8 mouse cellular contexts compared by ENCODE assay signal in the genomic region with DNA sequence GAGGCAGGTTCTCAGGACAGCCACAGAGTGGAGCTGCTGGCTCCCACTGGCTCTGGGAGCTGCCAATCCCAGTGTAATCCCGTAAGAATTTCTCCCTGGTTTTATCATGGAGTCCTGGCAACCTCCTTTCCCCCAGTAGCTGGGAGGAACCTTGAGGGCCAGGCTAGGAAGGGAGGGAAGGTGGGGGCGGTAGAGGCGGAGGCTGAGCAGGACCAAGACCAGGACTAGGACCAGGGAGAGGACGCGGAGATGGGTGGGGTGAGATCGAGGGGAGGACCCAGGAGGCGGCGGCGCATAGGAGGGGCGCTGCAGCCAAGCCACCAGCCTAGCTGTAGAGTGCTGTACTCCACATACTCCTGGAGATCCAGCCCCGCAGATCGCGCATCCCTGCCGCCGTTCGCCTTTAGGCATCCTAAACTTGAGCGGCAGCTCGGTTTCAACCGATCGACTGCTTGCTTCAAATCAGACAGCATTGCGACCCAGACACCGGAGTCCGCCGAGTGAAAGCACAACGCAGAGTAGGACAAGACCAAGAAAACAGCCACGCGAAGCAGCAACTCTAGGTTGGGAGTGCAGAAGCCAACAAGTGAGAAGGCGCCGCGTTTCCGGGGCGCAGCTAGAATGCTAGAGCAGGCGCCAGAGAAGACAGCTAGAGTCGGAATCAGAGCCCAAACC.
DNase-seq lines count a peak whose midpoint lies in the region; ATAC-seq and TF ChIP-seq lines count a peak whose summit lies in the region.
"Not testable (repeated sequence)": the region's sequence is repeated elsewhere in the genome, so short reads cannot be mapped to it uniquely, and the experiment has no call there.

No protein-coding gene starts in this region.

- H3K4me1 ChIP-seq in E14TG2a.4 (replicated peaks; ENCODE audit: low read depth, low read length); forebrain, embryonic 15.5 days; heart, embryonic 15.5 days (replicated peaks); kidney, postnatal 0 days (replicated peaks; ENCODE audit: insufficient read depth, low read length); limb, embryonic 12.5 days (replicated peaks); midbrain, embryonic 11.5 days (ENCODE audit: control insufficient read depth, insufficient read depth, low read length): not testable (repeated sequence)

- H3K9me3 ChIP-seq in E14TG2a.4 (ENCODE audit: low read length); forebrain, embryonic 15.5 days; heart, embryonic 15.5 days (replicated peaks); kidney, postnatal 0 days (replicated peaks; ENCODE audit: low read length); limb, embryonic 12.5 days; midbrain, embryonic 11.5 days (ENCODE audit: control insufficient read depth, low read length): not testable (repeated sequence)

- DNase-seq in cerebellum, adult 8-10 months = peak; percentile 74
- peak; percentile 95 for DNase-seq in kidney, postnatal 0 days (ENCODE audit: low spot score)
- peak; percentile 97 for DNase-seq in midbrain, embryonic 11.5 days (ENCODE audit: low spot score, missing footprints)
- peak; percentile 71 for DNase-seq in right cerebral cortex, postnatal 4 days

- H3K27me3 ChIP-seq in E14TG2a.4 (ENCODE audit: insufficient read depth, low read length); forebrain, embryonic 15.5 days; heart, embryonic 15.5 days; kidney, postnatal 0 days (ENCODE audit: insufficient read depth, low read length); limb, embryonic 12.5 days; midbrain, embryonic 11.5 days (ENCODE audit: control insufficient read depth, insufficient read depth, low read length): not testable (repeated sequence)

- not testable (repeated sequence) for TF ChIP-seq CTCF in E14TG2a.4 (conservative IDR thresholded peaks at IDR 0.05; ENCODE audit: low read length)
- TF ChIP-seq CTCF in kidney, postnatal 0 days (IDR thresholded peaks at IDR 0.05; ENCODE audit: low read depth) = peak; percentile 28; the same call in 1 of the 2 replicates

- peak overlapping the region; percentile 59 for H3K9ac ChIP-seq in forebrain, embryonic 15.5 days (replicated peaks)
- H3K9ac ChIP-seq in heart, embryonic 15.5 days = peak overlapping the region; percentile 53
- H3K9ac ChIP-seq in kidney, postnatal 0 days (ENCODE audit: low read depth, low read length) = peak overlapping the region; percentile 58
- H3K9ac ChIP-seq in limb, embryonic 12.5 days (replicated peaks) = peak overlapping the region; percentile 66
- peak overlapping the region; percentile 62 for H3K9ac ChIP-seq in midbrain, embryonic 11.5 days (ENCODE audit: low read length)

- not testable (repeated sequence) for H3K36me3 ChIP-seq in E14TG2a.4 (ENCODE audit: insufficient read depth, low read length); forebrain, embryonic 15.5 days; heart, embryonic 15.5 days; kidney, postnatal 0 days (ENCODE audit: insufficient read depth, low read length); limb, embryonic 12.5 days; midbrain, embryonic 11.5 days (ENCODE audit: control insufficient read depth, insufficient read depth, low read length)

- peak overlapping the region; percentile 85 for H3K4me2 ChIP-seq in forebrain, embryonic 15.5 days (replicated peaks)
- peak overlapping the region; percentile 78 for H3K4me2 ChIP-seq in heart, embryonic 15.5 days
- peak overlapping the region; percentile 68 for H3K4me2 ChIP-seq in kidney, postnatal 0 days (ENCODE audit: low read length)
- H3K4me2 ChIP-seq in limb, embryonic 12.5 days = peak overlapping the region; percentile 72
- H3K4me2 ChIP-seq in midbrain, embryonic 11.5 days = peak overlapping the region; percentile 69

- peak; percentile 98 for ATAC-seq in forebrain, embryonic 15.5 days (replicated peaks)
- ATAC-seq in heart, embryonic 15.5 days (replicated peaks; ENCODE audit: insufficient number of reproducible peaks, insufficient read depth, low FRiP score, low read depth) = peak; percentile 93
- peak; percentile 98 for ATAC-seq in kidney, postnatal 0 days (replicated peaks; ENCODE audit: low FRiP score, low read depth)
- peak; percentile 97 for ATAC-seq in limb, embryonic 12.5 days (ENCODE audit: insufficient number of reproducible peaks, insufficient read depth, low FRiP score, low TSS enrichment, low read depth)
- ATAC-seq in midbrain, embryonic 11.5 days (ENCODE audit: low FRiP score) = peak; percentile 98

- H3K4me3 ChIP-seq in E14TG2a.4 (replicated peaks; ENCODE audit: low read length) = peak overlapping the region; percentile 66
- H3K4me3 ChIP-seq in forebrain, embryonic 15.5 days = peak overlapping the region; percentile 61
- peak overlapping the region; percentile 59 for H3K4me3 ChIP-seq in heart, embryonic 15.5 days
- peak overlapping the region; percentile 51 for H3K4me3 ChIP-seq in kidney, postnatal 0 days (replicated peaks; ENCODE audit: low read depth, low read length)
- H3K4me3 ChIP-seq in limb, embryonic 12.5 days (replicated peaks) = peak overlapping the region; percentile 57
- H3K4me3 ChIP-seq in midbrain, embryonic 11.5 days (ENCODE audit: low read depth, low read length) = peak overlapping the region; percentile 51

- under 1% methylated on average over 32 of the region's 34 CpGs for WGBS in forebrain, embryonic 15.5 days
- 0% methylated on average over 33 of the region's 34 CpGs for WGBS in heart, embryonic 15.5 days
- WGBS in kidney, postnatal 0 days = 1% methylated on average over 33 of the region's 34 CpGs
- under 1% methylated on average over 33 of the region's 34 CpGs for WGBS in limb, embryonic 12.5 days
- under 1% methylated on average over 33 of the region's 34 CpGs for WGBS in midbrain, embryonic 11.5 days

- peak overlapping the region; percentile 61 for H3K27ac ChIP-seq in forebrain, embryonic 15.5 days (replicated peaks)
- H3K27ac ChIP-seq in heart, embryonic 15.5 days = peak overlapping the region; percentile 53
- H3K27ac ChIP-seq in kidney, postnatal 0 days = peak overlapping the region; percentile 68; the same call in 1 of the 2 replicates
- H3K27ac ChIP-seq in limb, embryonic 12.5 days = peak overlapping the region; percentile 45
- not testable (repeated sequence) for H3K27ac ChIP-seq in midbrain, embryonic 11.5 days (ENCODE audit: low read depth, low read length)
